Mouse (Mus musculus) kidney, postnatal 0 days (tissue): ENCODE measurements around the gene Csn1s1. TPM values are rescaled to one million over a fixed set of nuclear protein-coding genes. Genes with fewer than 3 reads are reported as not detected.

Experiments used
- ATAC-seq: fragments of 200-750 bp; cut with Nextera tagmentation; replicated peaks from 2 replicates; pipeline ENCODE4 v1.8.0; 2017; ENCODE audit warnings: low read depth, moderate number of reproducible peaks, moderate TSS enrichment, moderate library complexity; ENCODE audit not compliant: low FRiP score
- DNase-seq: peaks from one replicate; pipeline ENCODE4 v3.0.0-alpha.2; 2016; ENCODE audit warnings: low spot score
- H3K27ac ChIP-seq: fragments of 300-500 bp; sonication (generic); 2 replicates; pipeline ENCODE4 v1.5.1; 2014; ENCODE audit warnings: mild to moderate bottlenecking
- H3K27me3 ChIP-seq: fragments of 300-500 bp; sonication (generic); 2 replicates; pipeline ENCODE4 v1.6.1; 2014; ENCODE audit warnings: low read length, mixed read lengths; ENCODE audit not compliant: insufficient read depth
- H3K36me3 ChIP-seq: fragments of 300-500 bp; sonication (generic); 2 replicates; pipeline ENCODE4 v1.6.1; 2014; ENCODE audit warnings: low read length, mixed read lengths; ENCODE audit not compliant: insufficient read depth
- H3K4me1 ChIP-seq: fragments of 300-500 bp; sonication (generic); replicated peaks from 2 replicates; pipeline ENCODE4 v1.6.1; 2014; ENCODE audit warnings: antibody characterized with exemption, low read length, mixed read lengths; ENCODE audit not compliant: insufficient read depth
- H3K4me2 ChIP-seq: fragments of 300-500 bp; sonication (generic); 2 replicates; pipeline ENCODE4 v1.6.1; 2014; ENCODE audit warnings: mild to moderate bottlenecking, low read length, moderate library complexity, mixed read lengths
- H3K4me3 ChIP-seq: fragments of 300-500 bp; sonication (generic); replicated peaks from 2 replicates; pipeline ENCODE4 v1.5.1; 2014; ENCODE audit warnings: low read depth, low read length
- H3K9ac ChIP-seq: fragments of 300-500 bp; sonication (generic); 2 replicates; pipeline ENCODE4 v1.6.1; 2014; ENCODE audit warnings: low read depth, low read length
- H3K9me3 ChIP-seq: fragments of 300-500 bp; sonication (generic); replicated peaks from 2 replicates; pipeline ENCODE4 v1.6.1; 2016; ENCODE audit warnings: low read length, inconsistent platforms, mixed read lengths
- CTCF ChIP-seq: IDR thresholded peaks from 2 replicates; pipeline ENCODE4 v1.5.1; 2016; ENCODE audit warnings: antibody characterized with exemption, low read depth, mild to moderate bottlenecking, moderate library complexity
- WGBS: fragments of 180-500 bp; shearing (Covaris S2); extraction: QIAGEN DNeasy Blood & Tissue Kit; methylation state at CpG from one replicate; pipeline ENCODE4 v1.1.7; 2014; 5-methylcytosine and 5-hydroxymethylcytosine counted together
- polyA plus RNA-seq: library from polyadenylated mRNA; unstranded; fragments of >200 nt; fragmentation: Nextera tagmentation; extraction: Ambion mirVana; gene quantifications from 2 replicates; pipeline ENCODE4 v1.2.1, GENCODE M21; 2015

Csn1s1 gene
- not detected in 2 replicates for polyA plus RNA-seq

DNA sequence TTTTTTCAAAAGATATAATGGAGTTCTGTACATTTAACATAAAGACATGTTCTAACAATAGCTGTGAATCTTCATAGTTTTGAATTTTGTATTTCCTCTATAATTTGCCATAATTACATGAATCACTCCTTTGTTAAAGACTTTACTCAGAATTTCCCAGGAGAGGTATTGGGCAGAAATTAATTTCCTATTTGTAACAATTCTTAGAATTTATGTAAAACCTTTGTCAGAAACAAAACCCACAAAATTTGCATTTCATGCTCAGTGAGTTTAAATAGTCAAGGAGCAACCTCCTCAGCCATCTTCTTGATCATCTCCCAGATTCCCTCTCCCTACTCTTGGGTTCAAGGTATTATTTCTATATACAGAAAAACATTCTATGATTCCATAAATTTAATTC lies at the start of gene Csn1s1:
Gene Csn1s1 (plus strand): TSS at position 301 of the 400 bp plus-strand sequence.
- DNase-seq (no peak), ATAC-seq (no peak)
- H3K4me1 ChIP-seq: no peaks in the 10 kb centered on the region
- no peaks in the 10 kb centered on the region for H3K9me3 ChIP-seq
- no peak for TF ChIP-seq CTCF
- no peak within 1 kb of the TSS for H3K27ac ChIP-seq
- no peak within 1 kb of the TSS for H3K9ac ChIP-seq
- no peak within 1 kb of the TSS for H3K4me2 ChIP-seq
- H3K4me3 ChIP-seq: no peak within 1 kb of the TSS
- no peaks in the 10 kb centered on the region for H3K36me3 ChIP-seq
- H3K27me3 ChIP-seq: no peaks in the 10 kb centered on the region

DNA sequence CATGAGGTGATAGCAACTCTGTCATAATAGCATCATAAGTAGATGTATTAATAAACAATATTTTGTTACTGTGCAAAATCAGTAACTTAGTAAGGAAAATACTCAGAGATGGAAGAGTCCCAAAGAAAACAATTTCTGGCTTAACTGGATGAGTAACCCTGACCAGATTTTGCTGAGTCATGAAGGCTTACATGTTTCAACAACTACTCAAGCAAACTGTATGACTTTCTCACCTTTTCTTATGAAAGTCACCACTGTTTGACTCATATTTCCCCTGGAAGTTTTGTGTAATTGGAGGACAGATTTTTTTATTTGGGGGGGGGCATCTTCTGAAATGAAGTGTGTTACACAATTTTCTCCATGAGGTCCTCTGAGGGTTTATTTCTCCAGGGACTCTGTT lies 43.3 kb upstream of the Csn1s1 start:
- H3K27ac ChIP-seq: no peak overlapping the region
- TF ChIP-seq CTCF: no peak
- no peaks in the 10 kb centered on the region for H3K36me3 ChIP-seq
- H3K4me2 ChIP-seq: no peak overlapping the region
- H3K27me3 ChIP-seq: no peaks in the 10 kb centered on the region
- no peaks in the 10 kb centered on the region for H3K9me3 ChIP-seq
- DNase-seq (no peak), ATAC-seq (no peak)
- H3K4me1 ChIP-seq: no peaks in the 10 kb centered on the region
- H3K4me3 ChIP-seq: no peak overlapping the region
- no peak overlapping the region for H3K9ac ChIP-seq

DNA sequence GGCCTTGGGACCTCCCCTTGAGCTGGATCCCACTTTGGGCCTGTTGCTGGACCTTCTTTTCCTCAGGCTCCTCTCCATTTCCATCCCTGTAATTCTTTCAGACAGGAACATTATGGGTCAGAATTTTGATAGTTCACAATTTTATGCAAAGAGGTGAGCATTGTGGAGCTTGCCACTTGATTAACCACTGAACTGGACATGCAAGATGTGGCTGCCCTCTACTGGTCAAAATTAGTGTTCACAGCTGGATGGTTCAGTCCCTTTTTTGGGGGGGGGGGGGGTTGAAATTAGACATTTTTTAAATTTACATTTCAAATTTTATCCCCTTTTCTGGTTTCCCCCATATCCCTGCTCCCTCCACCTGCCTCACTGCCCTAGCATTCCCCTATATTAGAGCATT lies 23.2 kb upstream of the Csn1s1 start:
- Histone ChIP-seq H3K4me3 (no peak overlapping the region), H3K36me3 (no peaks in the 10 kb centered on the region), H3K4me1 (no peaks in the 10 kb centered on the region), H3K27ac (no peak overlapping the region), H3K9me3 (no peaks in the 10 kb centered on the region), H3K27me3 (no peaks in the 10 kb centered on the region), H3K4me2 (no peak overlapping the region), H3K9ac (no peak overlapping the region)
- peak; percentile 69 for TF ChIP-seq CTCF
- DNase-seq: peak; percentile 53
- ATAC-seq: no peak

DNA sequence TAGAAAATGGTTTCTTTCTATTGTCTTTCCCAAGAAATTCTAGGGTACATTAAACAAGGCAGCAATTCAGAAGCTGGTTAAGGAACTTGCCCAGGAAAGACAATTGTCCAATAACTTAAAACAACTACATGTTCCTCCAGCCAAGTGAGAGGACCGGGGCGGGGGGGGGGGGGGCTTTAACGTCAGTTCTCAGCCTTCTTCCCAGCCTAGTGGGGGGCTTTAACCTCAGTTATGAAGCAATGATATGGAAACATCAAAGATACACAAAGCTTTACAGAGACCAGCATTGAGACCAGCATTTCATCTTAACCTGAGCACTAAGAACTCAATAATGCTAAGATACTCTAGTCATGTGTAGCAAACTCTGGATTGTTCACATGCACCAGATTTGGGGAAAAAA lies 33.5 kb downstream of the Csn1s1 start, which contains the start of gene Csn2:
Gene Csn2 (minus strand): TSS at position 101 of the 400 bp plus-strand sequence.
- Histone ChIP-seq H3K9me3 (no peaks in the 10 kb centered on the region), H3K9ac (no peak within 1 kb of the TSS), H3K4me3 (no peak within 1 kb of the TSS), H3K36me3 (no peaks in the 10 kb centered on the region), H3K27me3 (no peaks in the 10 kb centered on the region), H3K27ac (no peak within 1 kb of the TSS), H3K4me2 (no peak within 1 kb of the TSS), H3K4me1 (no peaks in the 10 kb centered on the region)
- 84% methylated on average over 3 of the region's 3 CpGs for WGBS
- ATAC-seq: no peak
- TF ChIP-seq CTCF: no peak
- DNase-seq: no peak

DNA sequence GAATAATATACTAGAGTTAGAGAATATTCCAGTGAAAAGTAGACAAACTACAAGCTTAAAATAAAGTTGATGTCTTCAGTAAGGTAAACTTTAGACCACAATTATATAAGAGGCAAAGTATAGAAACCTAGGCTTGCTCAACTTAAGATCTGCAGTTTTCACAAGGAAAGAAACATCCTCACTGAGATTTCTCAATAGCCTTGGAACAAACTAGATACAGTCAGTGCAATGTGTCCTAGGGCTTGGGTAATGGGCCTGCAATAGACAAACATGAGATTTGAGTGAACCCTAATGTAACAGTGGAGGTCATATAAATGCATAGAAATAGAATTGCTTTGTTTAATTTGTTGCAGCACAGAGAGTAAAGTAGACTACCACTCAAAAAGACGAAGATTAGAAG lies 39.9 kb downstream of the Csn1s1 start:
- Histone ChIP-seq H3K4me3 (no peak overlapping the region), H3K27ac (no peak overlapping the region), H3K9ac (no peak overlapping the region), H3K9me3 (no peaks in the 10 kb centered on the region), H3K36me3 (no peaks in the 10 kb centered on the region), H3K4me2 (no peak overlapping the region), H3K4me1 (no peaks in the 10 kb centered on the region), H3K27me3 (no peaks in the 10 kb centered on the region)
- no peak for TF ChIP-seq CTCF
- no peak for ATAC-seq
- WGBS: 68% methylated on average over 1 of the region's 1 CpGs
- no peak for DNase-seq

Other genes starting within 250 kb of the Csn1s1 start
- gene Ugt2b38, start 242.0 kb upstream of the Csn1s1 start, polyA plus RNA-seq: 4.3 and 4.5 TPM in 2 replicates
- not detected in 2 replicates for gene Ugt2a2, start 183.9 kb upstream of the Csn1s1 start, polyA plus RNA-seq
- not detected in 2 replicates for gene Gm43638, start 179.4 kb upstream of the Csn1s1 start, polyA plus RNA-seq
- not detected in 2 replicates for gene Ugt2a1, start 175.3 kb upstream of the Csn1s1 start, polyA plus RNA-seq
- gene Sult1b1, start 128.0 kb upstream of the Csn1s1 start, polyA plus RNA-seq: 6.8 and 8.0 TPM in 2 replicates
- 192 and 215 TPM in 2 replicates for gene Sult1d1, start 97.2 kb upstream of the Csn1s1 start, polyA plus RNA-seq
- 0.65 and 0.78 TPM in 2 replicates for gene Sult1e1, start 74.6 kb upstream of the Csn1s1 start, polyA plus RNA-seq
- not detected in 2 replicates for gene Csn2, start 33.4 kb downstream of the Csn1s1 start, polyA plus RNA-seq
- not detected in 2 replicates for gene Csn1s2a, start 108.4 kb downstream of the Csn1s1 start, polyA plus RNA-seq
- gene Csn1s2b, start 141.9 kb downstream of the Csn1s1 start, polyA plus RNA-seq: not detected in 2 replicates
- not detected in 2 replicates for gene Prr27, start 159.5 kb downstream of the Csn1s1 start, polyA plus RNA-seq
- gene Odam, start 218.8 kb downstream of the Csn1s1 start, polyA plus RNA-seq: 0.13 TPM in 1 of 2 replicates, not detected in the other